ENCODE assay signal across 13 mouse cellular contexts in genomic region chr16:95872436-95872835, GRCm38 (mm10).
DNase-seq lines count a peak whose midpoint lies in the region; ATAC-seq lines count a peak whose summit lies in the region.
"Had no signal": no experiment of that assay in that cellular context is flagged by ENCODE, and none has a peak within 500 bp of the region (broad histone marks: within the 10 kb centered on the region; RNA-seq: fewer than 3 reads in every experiment).

No protein-coding gene starts in this region.

- H3K27me3 ChIP-seq in kidney, embryonic 15.5 days = no peaks in the 10 kb centered on the region
- H3K27me3 ChIP-seq in heart, embryonic 15.5 days = no peaks in the 10 kb centered on the region
- no peaks in the 10 kb centered on the region for H3K27me3 ChIP-seq in liver, embryonic 12.5 days (replicated peaks)
- H3K27me3 ChIP-seq: embryonic facial prominence, embryonic 12.5 days; liver, embryonic 15.5 days had no signal

- no peak for ATAC-seq in kidney, embryonic 15.5 days (replicated peaks; ENCODE audit: low FRiP score)
- ATAC-seq in heart, embryonic 15.5 days (replicated peaks; ENCODE audit: insufficient number of reproducible peaks, insufficient read depth, low FRiP score, low read depth) = peak; percentile 28; the same call in 1 of the 2 replicates
- ATAC-seq in liver, embryonic 12.5 days = no peak
- ATAC-seq: forebrain, embryonic 16.5 days; hindbrain, postnatal 0 days had no signal

- H3K36me3 ChIP-seq in kidney, embryonic 15.5 days = no peaks in the 10 kb centered on the region
- no peaks in the 10 kb centered on the region for H3K36me3 ChIP-seq in heart, embryonic 15.5 days
- no peaks in the 10 kb centered on the region for H3K36me3 ChIP-seq in liver, embryonic 12.5 days
- H3K36me3 ChIP-seq: embryonic facial prominence, embryonic 12.5 days; liver, embryonic 15.5 days had no signal

- no peak overlapping the region for H3K9ac ChIP-seq in kidney, embryonic 15.5 days
- H3K9ac ChIP-seq in heart, embryonic 15.5 days = no peak overlapping the region
- H3K9ac ChIP-seq in liver, embryonic 12.5 days = no peak overlapping the region
- H3K9ac ChIP-seq: embryonic facial prominence, embryonic 12.5 days; liver, embryonic 15.5 days had no signal

- 26% methylated on average over 3 of the region's 3 CpGs for WGBS in kidney, embryonic 15.5 days
- WGBS in heart, embryonic 15.5 days = 48% methylated on average over 3 of the region's 3 CpGs
- 64% methylated on average over 3 of the region's 3 CpGs for WGBS in liver, embryonic 12.5 days (ENCODE audit: insufficient replicate concordance)

- H3K27ac ChIP-seq in kidney, embryonic 15.5 days = no peak overlapping the region
- H3K27ac ChIP-seq in heart, embryonic 15.5 days = peak overlapping the region; percentile 61; the same call in 1 of the 2 replicates
- no peak overlapping the region for H3K27ac ChIP-seq in liver, embryonic 12.5 days
- H3K27ac ChIP-seq: embryonic facial prominence, embryonic 12.5 days; hindbrain, postnatal 0 days; left cerebral cortex, adult 2 months; liver, embryonic 15.5 days had no signal

- peak; percentile 43 for DNase-seq in kidney, adult 18-20 months
- peak; percentile 24 for DNase-seq in gastrocnemius, adult 18-20 months (ENCODE audit: low spot score)
- peak; percentile 23 to 46 for DNase-seq in kidney, postnatal 4 days
- DNase-seq in frontal cortex, postnatal 14 days (ENCODE audit: low spot score in 2 of 2) = no peak
- no peak for DNase-seq in ovary, postnatal 14 days (ENCODE audit: low spot score)

- no peaks in the 10 kb centered on the region; the same call in 1 of the 2 replicates for H3K4me1 ChIP-seq in kidney, embryonic 15.5 days
- 0 out of 2 replicates have a peak, but pooled peaks cover 3% of the 10 kb centered on the region for H3K4me1 ChIP-seq in heart, embryonic 15.5 days (replicated peaks)
- no peaks in the 10 kb centered on the region for H3K4me1 ChIP-seq in liver, embryonic 12.5 days
- H3K4me1 ChIP-seq: liver, embryonic 15.5 days had no signal

- no peaks in the 10 kb centered on the region for H3K9me3 ChIP-seq in kidney, embryonic 15.5 days (replicated peaks)
- no peaks in the 10 kb centered on the region for H3K9me3 ChIP-seq in heart, embryonic 15.5 days (replicated peaks)
- H3K9me3 ChIP-seq in liver, embryonic 12.5 days (replicated peaks) = no peaks in the 10 kb centered on the region
- H3K9me3 ChIP-seq: embryonic facial prominence, embryonic 12.5 days; liver, embryonic 15.5 days had no signal

- H3K4me2 ChIP-seq in kidney, embryonic 15.5 days = no peak overlapping the region
- no peak overlapping the region for H3K4me2 ChIP-seq in heart, embryonic 15.5 days
- H3K4me2 ChIP-seq in liver, embryonic 12.5 days = no peak overlapping the region
- H3K4me2 ChIP-seq: embryonic facial prominence, embryonic 12.5 days; liver, embryonic 15.5 days had no signal

- H3K4me3 ChIP-seq in kidney, embryonic 15.5 days (replicated peaks) = no peak overlapping the region
- no peak overlapping the region for H3K4me3 ChIP-seq in heart, embryonic 15.5 days
- no peak overlapping the region for H3K4me3 ChIP-seq in liver, embryonic 12.5 days
- H3K4me3 ChIP-seq: embryonic facial prominence, embryonic 12.5 days; left cerebral cortex, adult 2 months; liver, embryonic 15.5 days had no signal

Comparison
In these comparisons a context has a peak if more than half of its experiments do, and no peak if none do; other contexts are left out.
1. DNase-seq: peak in kidney, adult 18-20 months (single experiment), gastrocnemius, adult 18-20 months (single experiment) and kidney, postnatal 4 days (2 of 2); none in frontal cortex, postnatal 14 days (0 of 2) and ovary, postnatal 14 days (single experiment).